7 mouse cellular contexts compared by ENCODE assay signal in the genomic region with DNA sequence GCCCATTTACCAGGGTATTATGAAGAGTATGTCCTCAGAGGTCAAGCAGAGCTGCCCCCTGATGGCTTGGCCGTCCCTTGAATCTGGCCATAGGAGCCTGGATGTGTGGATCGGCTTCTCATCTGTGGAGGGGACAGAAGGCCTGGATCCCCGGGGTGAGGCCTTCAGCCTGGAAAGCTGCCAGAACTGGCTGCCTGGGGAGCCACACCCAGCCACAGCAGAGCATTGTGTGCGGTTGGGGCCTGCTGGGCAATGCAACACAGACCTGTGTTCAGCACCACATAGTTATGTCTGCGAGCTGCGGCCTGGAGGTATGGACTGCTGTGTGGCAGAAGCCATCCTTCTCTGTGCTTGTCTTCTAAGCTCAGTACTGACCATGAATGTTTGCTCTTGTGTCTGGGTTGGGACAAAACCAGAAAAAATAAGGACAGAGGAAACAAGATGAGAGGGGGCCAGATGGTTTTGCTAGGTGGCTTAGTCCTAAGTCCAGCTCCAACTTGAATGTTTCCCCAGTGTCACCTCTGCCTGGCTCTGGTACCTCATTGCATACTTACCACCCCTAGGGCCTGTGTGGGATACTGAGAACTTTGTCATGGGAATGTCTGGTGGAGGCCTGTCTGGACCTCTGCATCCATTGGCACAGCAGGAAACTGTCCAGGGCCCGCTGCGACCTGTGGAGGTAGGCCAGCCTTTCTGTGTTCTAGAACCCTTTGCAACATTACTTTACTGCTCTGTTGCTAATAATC. TPM values are rescaled to one million over a fixed set of nuclear protein-coding genes. Genes with fewer than 3 reads are reported as not detected.
DNase-seq lines count a peak whose midpoint lies in the region; ATAC-seq and TF ChIP-seq lines count a peak whose summit lies in the region.

No protein-coding gene starts in this region.

- H3K4me1 ChIP-seq in liver, embryonic 11.5 days (replicated peaks; ENCODE audit: control insufficient read depth, insufficient read depth, low read length): no peaks in the 10 kb centered on the region; the same call in 1 of the 2 replicates
- H3K4me1 ChIP-seq in stomach, postnatal 0 days (replicated peaks; ENCODE audit: control insufficient read depth, insufficient read depth): 0 out of 2 replicates have a peak, but pooled peaks cover 3% of the 10 kb centered on the region

- no peak overlapping the region for H3K9ac ChIP-seq in liver, embryonic 11.5 days (ENCODE audit: low read depth, low read length)
- H3K9ac ChIP-seq in stomach, postnatal 0 days (ENCODE audit: low read length): peak overlapping the region; percentile 27; the same call in 1 of the 2 replicates

- H3K27ac ChIP-seq in liver, embryonic 11.5 days (ENCODE audit: low read depth, low read length): no peak overlapping the region
- H3K27ac ChIP-seq in stomach, postnatal 0 days (replicated peaks): peak overlapping the region; percentile 49; the same call in 1 of the 2 replicates

- H3K4me2 ChIP-seq in liver, embryonic 11.5 days: no peak overlapping the region
- no peak overlapping the region for H3K4me2 ChIP-seq in stomach, postnatal 0 days (replicated peaks; ENCODE audit: low read depth)

- peak; percentile 12 for DNase-seq in retina, postnatal 1 day
- no peak for DNase-seq in retina, embryonic 14.5 days (ENCODE audit: low spot score)
- peak; percentile 46 for DNase-seq in gastrocnemius, postnatal 14 days
- DNase-seq in liver, embryonic 11.5 days (ENCODE audit: low spot score): no peak
- DNase-seq in stomach, postnatal 0 days (ENCODE audit: low spot score): peak; percentile 80
- no peak for DNase-seq in B cell, adult 2 months
- DNase-seq in embryo, embryonic 11 days: no peak

- H3K9me3 ChIP-seq in liver, embryonic 11.5 days (ENCODE audit: control insufficient read depth, low read length): no peaks in the 10 kb centered on the region
- no peaks in the 10 kb centered on the region for H3K9me3 ChIP-seq in stomach, postnatal 0 days (ENCODE audit: control insufficient read depth, low read length)

- ATAC-seq in liver, embryonic 11.5 days (replicated peaks; ENCODE audit: low FRiP score): peak; percentile 39; the same call in 1 of the 2 replicates
- ATAC-seq in stomach, postnatal 0 days (ENCODE audit: low FRiP score, low TSS enrichment): peak; percentile 80

- 83% methylated on average over 8 of the region's 8 CpGs for WGBS in liver, embryonic 11.5 days
- WGBS in stomach, postnatal 0 days: 29% methylated on average over 8 of the region's 8 CpGs

- no peak overlapping the region for H3K4me3 ChIP-seq in liver, embryonic 11.5 days (ENCODE audit: low read depth, low read length)
- H3K4me3 ChIP-seq in stomach, postnatal 0 days (ENCODE audit: low read depth, low read length): no peak overlapping the region

- no peaks in the 10 kb centered on the region for H3K27me3 ChIP-seq in liver, embryonic 11.5 days (replicated peaks; ENCODE audit: control insufficient read depth, insufficient read depth, low read length)
- H3K27me3 ChIP-seq in stomach, postnatal 0 days (ENCODE audit: control insufficient read depth, insufficient read depth, low read length): no peaks in the 10 kb centered on the region

- H3K36me3 ChIP-seq in liver, embryonic 11.5 days (ENCODE audit: control insufficient read depth, insufficient read depth, low read length): peaks cover 2% of the 10 kb centered on the region; the same call in 1 of the 2 replicates
- peaks cover 26% of the 10 kb centered on the region for H3K36me3 ChIP-seq in stomach, postnatal 0 days (ENCODE audit: control insufficient read depth, insufficient read depth, low read length)

- TF ChIP-seq CTCF in stomach, postnatal 0 days (IDR thresholded peaks at IDR 0.05; ENCODE audit: low read depth): no peak

- no peak for TF ChIP-seq EP300 in stomach, postnatal 0 days (optimal IDR thresholded peaks at IDR 0.05)

- intact Hi-C loops in gastrocnemius, postnatal 14 days (cut with DNase I; ENCODE audit: low total_unique reads): no loop called here

RNA-seq across cellular contexts. Expression of a gene that starts 17.6 kb away (rescaled TPM):
- 10 to 100 TPM; 32.0 to 36.1 TPM for total RNA-seq in gastrocnemius, postnatal 14 days (2021)
- 8.7 and 12.2 TPM in 2 replicates for polyA plus RNA-seq in liver, embryonic 11.5 days (2014; fragmentation: Nextera tagmentation; extraction: Ambion mirVana)
- polyA plus RNA-seq in stomach, postnatal 0 days (2015; fragmentation: Nextera tagmentation; extraction: Ambion mirVana): 10.9 and 12.3 TPM in 2 replicates

RNA-seq across cellular contexts. Expression of a gene that starts 33.2 kb away (rescaled TPM):
- under 1 TPM; 0.21 to 0.27 TPM for total RNA-seq in gastrocnemius, postnatal 14 days (2021)
- polyA plus RNA-seq in liver, embryonic 11.5 days (2014; fragmentation: Nextera tagmentation; extraction: Ambion mirVana): 2.0 and 2.4 TPM in 2 replicates
- polyA plus RNA-seq in stomach, postnatal 0 days (2015; fragmentation: Nextera tagmentation; extraction: Ambion mirVana): 0.82 and 0.85 TPM in 2 replicates

RNA-seq across cellular contexts. Expression of a gene that starts 39.5 kb away (rescaled TPM):
- total RNA-seq in gastrocnemius, postnatal 14 days (2021): 10 to 100 TPM; 31.9 to 33.4 TPM
- polyA plus RNA-seq in liver, embryonic 11.5 days (2014; fragmentation: Nextera tagmentation; extraction: Ambion mirVana): 81.0 and 90.7 TPM in 2 replicates
- polyA plus RNA-seq in stomach, postnatal 0 days (2015; fragmentation: Nextera tagmentation; extraction: Ambion mirVana): 41.8 and 42.6 TPM in 2 replicates

Comparison
In these comparisons a context has a peak if more than half of its experiments do, and no peak if none do; other contexts are left out.
1. DNase-seq: peak in retina, postnatal 1 day (single experiment), gastrocnemius, postnatal 14 days (single experiment) and stomach, postnatal 0 days (single experiment); none in retina, embryonic 14.5 days (single experiment), liver, embryonic 11.5 days (single experiment), B cell, adult 2 months (0 of 2) and embryo, embryonic 11 days (single experiment).